Mouse (Mus musculus) retina, embryonic 14.5 days (tissue): Measurements from ENCODE around the gene Fgf18.

Experiments
- DNase-seq: peaks from one replicate; pipeline ENCODE4 v3.0.0-alpha.2; 2015; ENCODE audit warnings: low spot score

Gene Fgf18

DNA sequence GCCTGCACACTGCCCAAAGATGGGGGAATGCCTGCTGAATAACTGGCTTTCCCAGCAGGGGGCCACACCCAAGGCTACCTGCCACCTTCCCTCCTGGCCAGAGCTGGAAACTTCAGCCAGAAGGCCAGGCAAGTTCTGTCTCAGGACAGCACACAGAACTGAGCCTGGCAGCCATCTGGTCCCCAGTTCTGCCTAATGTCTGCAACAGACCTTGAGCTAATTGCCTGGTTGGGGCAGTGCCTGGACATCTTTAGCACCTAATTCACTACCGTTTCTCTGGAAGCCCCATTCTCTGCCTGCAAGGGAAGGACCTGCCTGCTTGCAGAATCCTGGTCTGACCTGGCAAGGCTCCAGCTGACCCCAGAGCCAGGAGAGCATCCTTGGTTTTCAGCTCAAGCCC lies 34.8 kb downstream of the Fgf18 start:
- DNase-seq, result no peak

DNA sequence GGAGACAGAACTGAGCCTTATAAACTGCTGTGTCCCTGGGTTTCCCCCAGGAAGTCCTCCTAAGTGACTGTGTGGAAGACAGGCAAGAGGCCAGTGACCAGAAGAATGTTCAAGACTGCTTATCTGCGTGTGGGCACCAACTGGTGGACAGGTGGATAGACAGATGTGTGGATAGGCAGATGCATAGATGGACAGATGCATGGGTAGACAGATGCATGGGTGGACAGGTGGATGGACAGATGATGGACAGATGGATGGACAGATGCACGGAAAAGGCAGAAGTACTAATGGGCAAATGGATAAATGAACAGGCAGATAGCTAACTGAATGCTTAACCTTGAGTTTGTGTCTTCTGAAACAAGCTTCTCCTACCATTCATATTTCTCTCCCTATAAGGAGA lies 37.1 kb downstream of the Fgf18 start:
- no peak for DNase-seq

DNA sequence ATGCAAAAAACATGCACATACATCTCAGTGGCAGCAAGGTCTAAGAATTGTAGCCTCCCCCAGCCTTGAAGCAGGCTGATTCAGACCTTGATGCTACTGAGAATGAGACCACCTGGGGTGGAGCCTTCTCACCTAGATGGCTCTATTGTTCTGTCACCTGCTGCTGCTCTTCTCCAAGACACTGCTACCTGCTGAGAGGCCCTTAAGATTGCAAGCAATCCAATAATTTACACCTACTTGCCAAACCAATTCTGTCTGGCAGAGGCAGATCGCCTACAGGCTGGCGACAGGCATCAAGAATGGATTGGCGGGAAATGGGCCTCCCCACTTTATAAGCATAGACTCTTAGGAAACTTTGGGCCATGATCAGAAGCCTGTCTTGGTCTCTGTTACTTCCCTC lies 39.7 kb downstream of the Fgf18 start:
- no peak for DNase-seq

DNA sequence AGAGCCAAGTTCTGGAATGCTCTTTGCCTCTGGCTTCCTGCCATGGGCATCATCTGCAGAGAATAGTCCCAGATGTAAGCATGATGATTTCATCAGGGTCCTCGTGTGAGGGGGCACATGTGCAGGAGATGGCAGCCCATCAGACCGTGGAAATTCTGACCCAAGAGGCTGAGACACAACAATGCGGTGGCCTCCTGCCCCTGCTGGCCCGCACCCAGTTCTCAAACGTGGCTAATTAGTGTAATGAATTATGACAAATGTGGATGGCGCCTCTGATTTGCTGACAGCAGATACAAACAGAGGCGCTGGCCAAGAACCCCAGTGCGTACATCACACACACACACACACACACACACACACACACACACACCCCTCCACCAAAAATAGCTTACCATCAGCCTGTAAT lies 42.3 kb downstream of the Fgf18 start:
- peak; percentile 49 for DNase-seq

DNA sequence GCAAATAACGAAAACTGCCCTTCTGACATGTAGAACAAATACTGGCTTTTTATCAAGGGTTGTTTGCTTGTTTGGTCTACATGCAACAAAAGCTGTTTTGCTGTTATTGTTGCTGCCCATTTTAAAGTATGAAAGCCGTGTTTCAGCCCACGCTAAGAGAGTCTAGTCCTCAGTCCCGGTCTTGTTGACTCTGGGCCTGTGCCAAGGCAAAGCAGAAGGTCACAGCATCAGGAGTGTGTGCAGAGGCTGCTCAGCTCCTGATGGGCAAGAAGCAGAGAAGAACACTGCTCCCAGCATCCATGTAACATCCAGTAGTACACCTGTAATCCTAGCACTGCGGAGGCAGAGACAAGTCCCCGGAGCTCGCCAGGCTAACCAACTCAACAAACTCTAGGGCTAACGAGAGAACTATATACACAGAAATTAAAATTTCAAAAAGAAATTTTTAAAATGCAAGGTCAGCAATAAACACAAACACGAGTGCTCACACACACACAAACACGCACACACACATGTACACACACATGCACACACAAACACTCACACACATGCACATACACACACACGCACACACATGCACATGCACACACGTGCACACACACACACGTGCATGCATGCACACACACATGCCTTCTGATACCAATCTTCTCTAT lies 43.8 kb downstream of the Fgf18 start:
- DNase-seq, result no peak

DNA sequence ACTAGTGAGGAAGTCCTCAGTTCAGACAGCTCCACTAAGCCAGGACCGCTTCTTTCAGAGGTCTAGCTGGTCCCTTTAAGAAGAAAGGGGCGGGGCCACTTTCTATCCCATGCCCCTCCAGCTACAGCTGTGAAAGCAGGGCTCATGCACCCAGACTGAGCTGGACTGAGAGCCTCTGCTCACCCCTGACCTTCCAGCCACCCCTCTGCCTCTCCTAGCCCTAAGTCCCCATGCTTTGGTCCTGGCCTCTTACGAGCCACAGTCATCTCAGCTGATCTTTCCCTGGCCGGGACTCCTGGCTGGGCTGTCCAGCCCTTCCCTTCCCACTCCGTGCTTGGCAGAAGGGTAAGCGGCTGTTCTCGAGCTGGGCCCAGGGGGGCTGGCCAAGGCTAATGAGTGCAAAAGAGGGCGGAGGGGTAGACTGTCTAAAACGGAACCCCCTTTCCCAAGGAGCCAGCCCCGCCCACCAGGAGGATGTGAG lies 47.1 kb downstream of the Fgf18 start:
- DNase-seq, result peak; percentile 37

DNA sequence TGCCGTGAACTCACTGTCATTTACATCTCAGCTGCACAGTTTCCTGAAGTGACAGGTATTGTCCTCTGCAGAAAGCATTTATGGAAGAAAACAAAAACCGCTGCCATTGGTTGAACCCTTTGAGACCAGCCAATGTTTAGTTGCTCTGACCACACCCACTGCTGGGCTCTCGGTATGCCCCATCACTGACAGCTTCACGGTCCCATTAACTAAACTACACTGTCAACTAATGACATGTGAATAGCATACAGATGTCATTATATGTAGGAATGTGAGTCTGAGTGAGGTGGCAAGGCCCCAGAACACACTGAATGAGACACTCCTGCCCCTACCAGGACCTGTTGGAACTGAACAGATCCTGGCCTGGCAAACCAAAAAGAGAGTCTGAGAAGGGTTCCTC lies 47.8 kb downstream of the Fgf18 start:
- DNase-seq, result no peak

DNA sequence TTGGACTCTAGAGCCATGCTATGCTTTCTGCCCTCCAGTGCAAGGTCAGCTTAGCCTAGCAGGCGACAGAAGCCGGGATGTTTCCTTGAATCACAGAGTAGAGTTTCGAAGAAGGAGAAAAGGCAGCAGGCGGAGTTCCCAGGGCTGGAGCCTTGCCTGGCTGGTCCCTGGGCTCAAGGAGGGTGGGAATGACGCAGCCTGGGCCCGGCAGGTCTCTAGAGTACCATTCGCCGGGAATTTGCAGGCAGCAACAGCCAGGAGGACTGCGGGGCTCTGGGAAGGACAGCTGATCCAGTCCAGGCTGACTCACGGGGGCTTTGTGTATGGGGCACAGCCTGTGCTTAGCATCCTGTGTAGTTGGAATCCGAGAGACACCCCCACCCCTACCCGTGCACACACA lies 48.8 kb downstream of the Fgf18 start:
- no peak for DNase-seq

DNA sequence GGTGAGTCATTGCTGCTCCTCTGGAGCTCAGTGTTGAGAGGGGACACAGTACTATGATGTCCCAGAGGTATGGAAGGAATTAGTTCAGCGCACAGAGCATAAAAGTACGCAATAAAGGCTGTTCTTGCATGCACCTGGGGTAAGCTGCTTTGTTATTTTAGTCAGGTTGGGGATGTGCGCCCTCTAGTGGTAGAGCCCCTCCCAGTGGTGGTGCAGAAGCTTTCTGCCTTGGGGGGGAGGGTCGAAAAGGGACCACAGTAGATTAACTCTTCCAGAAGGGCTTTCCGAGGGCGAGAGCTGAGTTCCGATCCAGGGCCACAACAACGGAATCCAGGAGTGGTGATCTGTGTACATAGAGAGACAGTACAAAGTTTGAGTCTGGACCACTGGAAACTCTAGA lies 49.3 kb downstream of the Fgf18 start:
- peak; percentile 71 for DNase-seq

DNA sequence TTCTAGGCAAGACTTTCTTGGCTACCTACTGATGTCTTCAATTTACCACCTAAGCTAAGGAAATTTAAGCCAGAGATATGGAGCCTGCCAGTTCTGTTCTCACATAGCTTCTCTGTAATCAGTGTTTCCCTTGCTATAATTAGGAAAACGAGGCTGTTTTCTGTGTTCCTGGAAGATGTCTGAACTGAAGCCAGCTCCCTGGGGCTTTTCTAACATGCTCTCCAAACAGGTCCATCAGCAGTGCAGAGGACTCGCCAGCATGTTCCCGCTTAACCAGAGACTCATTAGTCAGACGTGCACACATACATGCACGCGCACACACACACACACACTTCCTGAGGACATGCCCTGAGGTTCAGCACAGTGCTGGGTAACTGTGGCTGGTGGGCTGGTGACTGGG lies 57.3 kb downstream of the Fgf18 start:
- no peak for DNase-seq

DNA sequence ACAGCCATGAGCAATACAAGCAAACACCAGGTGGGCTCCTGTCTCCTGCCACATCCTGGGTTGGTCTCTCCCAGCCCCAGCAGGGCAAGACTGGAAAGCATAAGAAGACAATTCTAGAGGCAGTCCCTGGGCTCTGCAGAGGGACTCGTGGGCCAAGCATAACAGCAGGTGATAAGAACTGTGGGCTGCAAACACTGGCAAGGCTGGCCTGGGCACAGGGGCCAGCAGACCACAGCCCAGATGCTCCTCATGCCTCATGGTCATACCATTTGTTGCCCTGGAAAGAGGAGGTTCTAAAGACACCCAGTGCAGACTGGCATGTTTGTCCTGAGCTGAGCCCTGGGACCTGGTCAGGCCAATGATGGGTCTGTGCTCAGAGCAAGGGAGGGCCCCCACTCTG lies 59.0 kb downstream of the Fgf18 start:
- no peak for DNase-seq

DNA sequence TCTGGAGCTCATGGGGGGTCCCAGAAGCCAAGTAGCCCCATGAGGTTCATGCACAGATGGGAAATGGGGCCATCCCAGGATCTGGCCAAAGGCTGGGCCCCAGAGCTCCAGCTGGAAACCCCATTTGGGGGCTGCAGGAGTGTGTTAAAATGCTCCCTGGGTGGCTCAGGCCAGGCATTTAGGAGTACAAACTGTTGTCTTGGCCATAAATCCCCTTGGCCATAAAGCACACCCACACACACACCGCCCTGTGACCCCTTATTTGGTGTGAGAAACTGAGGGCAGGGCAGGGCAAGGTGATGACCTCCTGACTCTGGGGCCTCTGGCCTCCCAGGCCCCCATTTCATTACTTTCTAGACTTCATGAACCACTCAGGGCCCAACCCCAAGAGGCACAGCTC lies 61.2 kb downstream of the Fgf18 start:
- DNase-seq, result no peak

DNA sequence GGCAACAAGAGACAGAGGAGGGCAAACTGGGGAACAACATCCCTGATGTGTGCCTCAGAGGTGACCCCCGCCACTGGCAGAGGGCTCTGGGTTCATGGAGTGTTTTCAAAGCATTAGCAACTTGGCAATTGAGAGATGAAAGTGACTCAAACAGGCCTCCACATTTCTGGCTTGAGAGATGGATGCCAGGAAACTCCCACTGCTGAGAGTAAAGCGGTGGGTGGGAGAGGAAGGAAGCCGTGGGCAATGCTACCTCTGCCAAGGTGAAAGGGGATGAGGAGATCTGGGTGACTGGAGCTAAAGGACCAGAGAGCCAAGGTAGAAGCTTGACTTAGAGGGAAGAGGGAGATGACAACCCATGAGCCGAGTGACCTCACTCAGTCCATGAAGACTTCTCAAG lies 61.7 kb downstream of the Fgf18 start:
- no peak for DNase-seq

DNA sequence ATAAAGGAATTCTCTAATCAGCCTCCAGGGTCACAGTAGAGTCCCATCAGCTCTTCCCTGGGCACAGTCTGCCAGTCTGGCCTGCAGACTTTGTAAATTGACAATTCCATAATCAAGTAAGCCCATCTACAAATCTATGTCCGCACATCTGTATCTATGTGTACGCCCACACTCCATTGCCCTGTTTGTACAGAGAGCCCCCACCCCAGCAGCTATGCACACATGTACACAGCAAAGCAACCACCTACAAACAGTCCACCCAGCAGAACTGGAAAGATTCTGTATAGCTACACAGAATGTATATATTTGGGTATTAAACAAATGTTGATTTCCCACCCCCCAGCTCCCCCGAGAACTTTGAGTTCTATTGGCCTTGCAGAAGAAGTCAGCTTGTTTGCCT lies 62.1 kb downstream of the Fgf18 start:
- DNase-seq, result no peak

DNA sequence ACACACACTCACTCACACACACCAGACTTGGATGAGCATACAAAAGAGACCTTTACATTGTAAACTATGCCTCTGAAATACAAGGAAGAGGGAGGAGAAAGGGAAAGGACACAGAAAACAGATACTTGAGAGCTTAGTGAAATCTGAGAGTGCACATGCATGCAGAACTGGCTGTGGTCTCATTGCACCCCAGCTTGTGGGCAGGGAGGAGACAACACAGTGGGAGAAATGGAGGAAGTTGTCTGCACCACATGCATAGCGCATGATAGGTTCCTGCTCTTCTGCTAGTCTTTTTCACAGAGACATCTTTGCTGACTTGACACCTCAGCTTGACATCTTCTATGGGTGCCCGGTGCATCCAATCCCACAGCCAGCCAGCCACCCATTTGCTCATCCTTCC lies 63.2 kb downstream of the Fgf18 start:
- DNase-seq, result no peak

DNA sequence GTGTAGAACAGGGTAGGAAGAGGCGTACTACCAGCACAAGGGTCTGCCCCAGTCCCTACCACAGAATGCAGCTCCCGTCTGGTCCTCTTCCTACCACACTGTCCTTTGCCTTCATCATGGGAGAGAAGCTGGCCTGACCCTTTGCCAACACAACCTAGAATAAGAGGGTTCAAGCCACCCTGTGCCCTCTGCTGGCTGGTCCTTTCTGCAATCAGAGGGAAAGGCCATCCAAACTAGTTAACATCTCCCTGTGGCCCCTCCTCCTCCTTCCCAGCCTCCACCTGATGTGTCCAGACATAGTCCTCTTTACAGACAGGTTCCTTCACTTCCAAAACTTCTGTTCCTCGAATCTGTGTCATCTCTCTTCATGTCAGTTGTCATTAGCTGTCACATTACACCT lies 66.0 kb downstream of the Fgf18 start:
- DNase-seq, result no peak

DNA sequence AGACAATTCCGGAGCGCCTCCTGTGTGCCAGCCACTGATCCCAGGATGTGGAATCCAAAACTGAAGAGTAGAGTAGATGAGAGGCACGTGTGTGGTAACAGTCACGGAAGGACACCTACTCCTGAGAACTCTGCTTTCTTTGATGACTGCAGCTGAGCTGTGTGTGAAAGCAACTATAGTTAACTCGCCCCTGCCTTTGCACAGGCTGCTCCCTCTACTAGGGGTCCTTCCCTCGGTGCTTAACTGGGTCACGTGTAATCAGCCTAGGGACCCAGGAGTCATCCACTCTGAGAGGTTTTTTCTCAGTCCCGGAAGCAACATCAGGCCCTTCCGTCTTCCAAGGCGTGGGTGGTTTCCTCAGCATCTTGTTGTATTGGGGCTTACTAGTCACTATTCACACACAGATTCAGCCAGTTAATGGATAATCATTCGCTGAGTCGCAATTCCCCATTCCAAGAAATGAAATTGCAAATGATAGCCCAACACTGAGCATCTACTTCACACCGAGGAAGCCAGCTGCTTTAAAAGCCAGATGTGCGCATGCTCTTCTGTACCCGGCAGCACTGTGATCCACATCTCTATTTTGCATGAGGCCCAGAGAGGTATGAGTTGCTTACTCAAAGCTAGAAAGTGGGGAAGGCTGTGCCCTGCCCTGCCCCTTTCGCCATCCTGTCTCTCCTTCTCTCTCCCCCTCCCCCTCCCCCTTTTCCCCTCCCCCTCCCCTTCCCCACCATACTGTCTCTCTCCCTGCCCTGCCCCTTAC lies 67.0 kb downstream of the Fgf18 start:
- DNase-seq, result no peak

DNA sequence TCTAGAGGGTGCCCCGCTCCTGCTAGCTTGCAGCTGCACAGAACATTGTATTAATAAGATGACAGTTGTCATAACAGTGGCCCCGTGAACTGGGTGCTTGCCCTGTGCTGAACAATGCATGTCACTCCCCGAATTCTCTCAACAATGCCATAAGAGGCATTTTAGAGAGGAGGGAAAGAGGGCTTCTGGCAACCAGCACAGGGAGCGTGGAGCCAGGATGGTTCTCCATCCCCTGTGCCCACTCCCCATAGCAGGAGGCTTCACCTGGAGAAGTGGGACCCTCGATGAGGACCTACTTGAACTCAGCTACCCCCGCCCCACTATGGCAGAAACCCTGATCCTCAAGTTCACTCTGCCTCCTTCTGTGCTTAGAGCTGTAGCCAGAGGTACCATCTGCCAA lies 67.8 kb downstream of the Fgf18 start:
- DNase-seq, result no peak

DNA sequence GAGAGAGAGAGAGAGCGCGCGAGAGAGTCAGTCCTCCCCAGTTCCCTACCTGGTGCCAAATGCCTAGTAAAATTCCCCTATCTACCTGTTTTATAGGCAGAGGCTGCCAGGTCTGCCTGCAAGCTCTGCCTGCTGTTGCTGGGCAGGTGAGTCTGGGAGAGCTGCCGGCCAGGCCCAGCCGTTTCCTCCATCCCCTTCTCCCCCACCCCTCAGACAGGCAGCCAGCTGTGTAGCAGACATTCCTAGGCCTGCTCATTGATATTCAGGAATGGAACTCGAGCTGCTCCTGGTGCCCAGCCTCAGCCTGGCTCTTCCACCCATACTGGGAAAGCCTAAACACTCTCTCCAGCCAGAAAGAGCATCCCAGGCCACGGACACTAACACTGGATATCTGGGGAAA lies 69.2 kb downstream of the Fgf18 start:
- DNase-seq, result no peak

DNA sequence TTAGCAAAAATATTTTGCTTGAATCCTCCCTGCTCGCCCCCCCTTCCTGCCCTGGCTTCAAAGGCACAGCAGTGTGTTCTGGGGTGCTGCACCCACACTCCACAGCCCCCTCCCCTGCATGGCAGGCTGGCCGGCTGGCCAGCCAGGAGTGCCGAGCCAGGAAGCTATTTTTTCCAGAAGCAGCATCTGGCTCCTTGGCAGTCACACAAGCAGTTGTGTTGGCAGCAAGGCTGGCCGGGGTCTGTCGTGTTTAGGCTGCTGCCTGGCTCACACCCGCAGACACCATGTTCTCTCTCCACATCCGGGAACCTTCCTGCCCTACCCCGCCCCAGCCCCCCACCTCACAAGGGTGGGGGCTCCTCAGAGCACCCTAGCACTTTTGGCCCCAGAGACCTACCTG lies 71.9 kb downstream of the Fgf18 start:
- DNase-seq, result no peak

DNA sequence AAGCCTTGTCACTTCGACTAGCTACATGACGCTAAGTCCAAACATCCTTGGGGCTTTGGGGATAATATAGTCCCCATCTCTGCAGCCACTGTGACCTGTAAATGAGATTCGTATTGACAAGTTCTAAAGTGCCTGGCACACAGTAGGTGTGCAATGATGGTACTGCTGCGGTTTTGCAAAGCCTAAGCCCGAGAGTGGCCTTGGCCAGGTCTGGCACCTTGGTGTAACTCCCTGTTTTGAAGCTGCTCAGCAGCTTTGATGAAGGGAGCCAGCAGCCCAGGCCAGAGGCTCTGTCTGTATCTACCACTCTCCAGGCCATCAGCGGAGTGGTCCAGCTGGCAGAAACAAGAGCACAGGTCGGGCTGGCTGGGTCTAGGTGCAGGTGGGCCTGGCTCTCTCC lies 72.7 kb downstream of the Fgf18 start:
- DNase-seq, result no peak

DNA sequence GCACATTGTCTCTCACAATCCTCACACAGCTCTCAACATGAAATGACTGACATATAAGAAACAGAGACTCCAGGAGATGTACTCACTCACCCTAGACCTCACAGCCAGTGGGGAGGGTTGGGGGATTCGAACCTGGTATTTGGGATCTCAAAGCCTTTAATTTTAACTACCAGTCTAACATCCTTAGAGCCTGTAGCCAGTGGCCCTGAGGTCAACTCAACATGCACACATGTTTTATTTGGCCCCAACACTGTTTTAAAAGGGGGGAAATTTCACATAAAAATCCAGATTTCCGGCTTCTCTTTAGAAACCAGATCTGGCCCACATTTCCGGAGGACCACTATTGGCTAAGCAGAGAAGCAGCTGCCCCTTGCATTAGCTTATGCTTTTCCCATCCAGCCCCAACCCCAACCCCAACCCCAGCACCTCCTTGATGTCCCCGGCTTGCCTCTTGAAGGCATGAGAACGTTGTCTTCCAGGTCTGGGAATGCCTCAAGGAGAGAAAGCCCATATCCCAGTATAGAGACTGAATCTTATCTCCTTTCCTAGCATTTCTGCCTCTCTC lies 75.8 kb downstream of the Fgf18 start:
- no peak for DNase-seq

DNA sequence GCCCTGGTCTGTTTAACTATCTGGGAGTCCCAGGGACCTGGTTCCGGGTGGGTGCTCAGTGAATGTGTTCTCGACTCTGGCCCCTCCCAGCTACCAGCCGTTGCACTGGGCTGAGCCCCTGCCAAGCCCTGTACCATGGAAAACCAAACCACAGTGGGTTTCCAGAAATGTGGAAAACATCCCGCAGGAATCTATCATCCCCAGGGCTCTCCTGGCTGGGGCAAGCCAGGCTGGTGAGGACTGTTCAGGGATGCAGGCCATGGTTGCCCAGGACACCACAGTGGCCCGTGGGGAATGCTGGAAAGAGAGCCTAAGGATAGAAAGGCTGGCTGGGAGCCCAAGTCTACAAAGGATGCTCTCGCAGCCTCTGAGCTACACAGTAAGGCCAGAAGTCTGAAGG lies 76.7 kb downstream of the Fgf18 start:
- no peak for DNase-seq
